Mouse (Mus musculus) retina, embryonic 14.5 days (tissue): ENCODE results near the gene Sh2d1b2.

Experiments used
- DNase-seq: peaks from one replicate; pipeline ENCODE4 v3.0.0-alpha.2; 2015; ENCODE audit warnings: low spot score

Sh2d1b2 gene

DNA sequence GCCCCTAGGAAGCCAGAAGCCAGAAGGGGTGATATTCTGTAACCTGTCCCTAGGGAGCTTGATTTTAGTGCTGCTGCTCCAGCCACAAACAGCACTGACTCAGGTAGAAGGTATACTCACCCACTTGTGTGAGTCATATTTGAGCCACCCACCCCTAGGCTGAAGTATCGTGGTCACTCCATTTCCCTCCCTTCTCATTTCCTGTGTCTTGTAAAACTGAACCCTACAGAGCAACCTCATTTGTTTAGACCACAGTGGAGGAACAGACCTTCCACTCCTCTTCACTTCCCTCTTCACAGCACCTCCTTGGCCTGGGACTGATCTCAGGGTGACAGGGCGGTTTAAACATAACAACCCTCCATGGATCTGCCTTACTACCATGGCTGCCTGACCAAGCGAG lies 44.5 kb downstream of the Sh2d1b2 start, which contains the start of gene Sh2d1b1:
TSS of gene Sh2d1b1 (plus strand) at position 305 of the 400 bp plus-strand sequence.
- DNase-seq = no peak

DNA sequence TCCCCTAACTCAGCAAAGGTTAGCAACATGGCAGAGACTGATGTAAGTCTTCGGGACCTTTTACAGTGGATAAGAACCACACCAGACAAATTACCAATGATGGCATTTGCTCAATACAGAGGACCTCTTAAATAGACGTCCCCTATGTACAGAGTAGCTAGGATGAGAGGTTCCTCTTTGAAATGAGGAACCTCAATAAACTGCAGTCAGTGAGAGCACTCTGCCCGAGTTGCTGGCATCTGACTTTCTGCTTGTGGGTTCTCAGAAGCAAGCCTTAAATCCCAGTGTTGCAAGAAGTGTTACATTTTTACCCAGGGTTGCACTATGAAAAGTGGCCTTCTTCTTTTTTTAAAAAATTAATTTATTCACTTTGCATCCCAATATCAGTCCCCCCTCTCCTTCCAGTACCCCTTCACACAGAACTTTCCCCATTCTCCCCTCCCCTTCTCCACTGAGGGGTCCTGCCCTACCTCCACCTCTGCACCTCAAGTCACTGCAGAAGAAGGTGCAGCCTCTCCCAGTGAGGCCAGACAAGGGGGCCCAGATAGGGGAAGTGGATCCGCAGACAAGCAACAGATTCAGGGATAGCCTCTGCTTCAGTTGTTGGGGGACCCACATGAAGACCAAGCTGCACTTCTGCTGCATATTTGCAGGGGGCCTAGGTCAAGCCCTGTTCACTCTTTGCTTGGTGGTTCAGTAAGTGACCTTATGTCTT lies 50.0 kb downstream of the Sh2d1b2 start:
- DNase-seq = no peak

GRCm38 (mm10) chr1:170292239-170292951 lies 59.8 kb downstream of the Sh2d1b2 start:
- DNase-seq = peak; percentile 88

DNA sequence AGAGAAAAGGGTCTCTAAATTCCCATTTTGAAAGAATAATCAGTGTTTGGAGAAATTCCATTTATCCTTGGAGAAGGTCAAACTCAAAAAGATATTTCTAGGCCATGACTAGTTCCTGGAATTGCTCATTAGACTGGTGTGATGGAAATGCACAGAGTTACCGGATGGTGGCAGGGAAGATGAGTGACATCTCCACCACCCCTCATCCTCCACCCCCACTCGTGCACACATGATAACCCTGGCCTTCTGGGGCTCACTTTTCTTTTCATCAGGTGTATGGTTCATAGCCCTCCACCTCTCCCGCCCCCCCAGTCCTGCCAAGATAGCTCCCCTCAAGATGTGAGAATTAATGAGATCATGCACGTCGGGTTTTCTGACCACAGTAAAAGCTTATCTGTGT lies 60.7 kb downstream of the Sh2d1b2 start:
- DNase-seq = no peak

DNA sequence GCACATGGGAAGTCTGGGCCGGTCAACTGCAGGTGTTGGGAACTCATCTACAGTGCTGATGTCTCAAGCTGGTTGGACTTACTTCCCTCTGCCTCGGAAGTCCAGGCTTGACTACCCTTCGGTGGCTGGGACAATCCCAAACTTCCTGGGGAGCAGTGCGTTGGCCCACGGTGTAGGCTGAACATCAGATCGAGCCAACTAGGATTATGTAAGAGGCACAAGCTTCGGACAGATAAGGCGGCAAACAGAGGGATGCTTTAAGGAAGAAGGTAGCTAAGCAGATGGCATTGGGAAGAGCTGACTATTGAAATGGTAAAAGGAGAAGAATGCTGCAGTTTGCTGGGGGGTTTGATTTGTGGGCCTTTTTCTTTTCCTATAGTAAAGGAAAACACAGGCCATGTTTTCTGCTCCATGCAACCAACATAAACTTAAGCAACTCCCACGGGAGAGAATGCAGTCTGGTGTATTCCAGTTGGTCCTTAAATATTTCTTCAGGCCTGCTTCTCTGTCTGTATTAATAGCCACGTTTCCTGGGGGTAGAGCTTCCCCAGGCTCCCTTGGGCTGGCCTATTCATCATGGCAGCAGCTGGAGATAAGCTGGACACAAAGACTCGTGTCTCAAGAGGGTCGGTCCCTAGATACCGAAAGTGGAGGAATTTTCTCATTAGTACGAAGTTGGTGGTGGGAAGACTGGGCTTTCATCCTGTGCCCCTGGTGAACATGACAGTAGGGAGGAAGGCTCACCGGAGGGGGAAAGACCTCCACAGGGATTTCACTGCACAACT lies 62.4 kb downstream of the Sh2d1b2 start:
- DNase-seq = no peak

- DNase-seq = no peak
Measured at GRCm38 (mm10) chr1:170299496-170299895, 66.9 kb downstream of the Sh2d1b2 start.

GRCm38 (mm10) chr1:170301686-170302085 lies 69.1 kb downstream of the Sh2d1b2 start:
- DNase-seq = peak; percentile 28

- DNase-seq = no peak
Measured at GRCm38 (mm10) chr1:170302456-170302855, 69.9 kb downstream of the Sh2d1b2 start.

DNA sequence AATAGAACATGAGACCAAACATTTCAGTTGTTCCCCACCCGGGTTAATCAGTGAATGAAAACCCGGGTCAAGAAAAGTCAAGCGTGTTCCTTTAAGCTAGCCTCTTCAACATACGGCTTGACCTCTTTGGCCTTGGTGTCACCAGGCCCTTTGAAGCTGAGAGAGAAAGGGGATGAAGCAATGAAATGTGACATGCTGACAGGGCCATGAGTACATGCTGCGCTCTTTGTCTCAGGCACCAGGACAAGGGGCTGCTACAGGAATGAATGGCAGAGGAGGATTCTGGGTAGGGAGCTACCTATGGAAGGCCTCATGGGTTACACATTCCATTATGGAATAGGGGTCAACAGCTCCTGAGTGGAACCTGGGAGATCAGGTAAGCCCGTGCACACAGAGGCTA lies 70.6 kb downstream of the Sh2d1b2 start:
- peak; percentile 66 for DNase-seq
